Mouse (Mus musculus): ENCODE data around the gene Vps37c.

DNA sequence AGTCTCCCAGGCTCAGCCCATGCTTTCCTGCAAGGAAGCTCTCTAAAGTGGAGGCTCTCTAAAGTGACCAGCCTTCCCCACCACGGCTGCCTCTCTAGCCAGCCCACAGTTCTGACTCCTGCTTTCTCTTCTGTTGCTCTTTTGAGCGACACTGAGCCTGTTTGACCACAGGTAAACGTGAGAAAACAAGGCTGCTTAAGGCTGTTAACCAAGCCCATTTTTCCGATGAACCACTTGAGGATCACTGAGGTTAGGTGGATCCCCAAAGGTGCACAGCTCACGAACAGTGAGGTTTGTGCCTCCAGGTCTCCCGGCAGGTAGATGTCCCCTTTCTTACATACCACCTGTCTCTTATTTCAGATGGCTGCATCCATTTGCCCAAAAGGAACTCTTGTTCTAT lies 53.6 kb downstream of the Vps37c start:
- TF ChIP-seq CTCF (IDR thresholded peaks at IDR 0.05; ENCODE audit: low read depth) (no peak), EP300 (IDR thresholded peaks at IDR 0.05; ENCODE audit: low read depth) (no peak)
